Mouse (Mus musculus): Measurements from ENCODE around the gene Dynlt1a.
"Not testable (repeated sequence)": the region's sequence is repeated elsewhere in the genome, so short reads cannot be mapped to it uniquely, and the experiment has no call there.

The Dynlt1a gene

DNA sequence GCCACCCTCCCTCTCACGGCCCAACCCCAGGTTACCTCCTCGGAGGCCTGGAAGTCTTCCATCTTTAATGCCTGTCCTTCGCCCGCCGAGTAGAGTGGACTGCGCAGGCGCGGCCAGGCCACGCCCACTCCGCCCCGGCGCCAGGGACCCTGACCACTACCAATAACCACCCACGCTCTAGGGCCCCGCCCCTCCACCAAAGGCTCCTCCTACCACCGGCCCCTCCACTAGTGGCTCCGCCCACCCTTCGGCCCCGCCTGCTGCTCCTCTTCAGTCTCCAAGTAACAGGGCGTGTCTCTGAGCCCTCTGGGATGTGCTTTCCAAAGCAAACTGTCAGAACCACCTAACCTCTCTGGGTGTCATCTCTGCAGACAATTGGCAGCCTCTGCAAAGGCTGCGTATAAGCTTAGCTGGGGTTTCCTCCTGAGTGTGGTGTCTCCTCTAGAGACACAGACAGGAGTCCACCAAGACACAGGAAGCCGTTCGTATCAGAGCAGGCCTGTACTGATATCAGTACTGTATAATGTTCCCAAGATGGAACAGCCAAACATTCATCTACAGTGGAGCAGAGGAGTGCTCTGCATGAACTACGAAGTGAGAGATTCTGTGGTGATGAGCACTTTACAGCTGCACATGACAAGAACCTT is at the start of gene Dynlt1a:
Dynlt1a (minus strand) TSS at position 162 of the 647 bp plus-strand sequence.
- peak; percentile 96 to 98 for DNase-seq (ENCODE audit: low spot score in 2 of 2)

DNA sequence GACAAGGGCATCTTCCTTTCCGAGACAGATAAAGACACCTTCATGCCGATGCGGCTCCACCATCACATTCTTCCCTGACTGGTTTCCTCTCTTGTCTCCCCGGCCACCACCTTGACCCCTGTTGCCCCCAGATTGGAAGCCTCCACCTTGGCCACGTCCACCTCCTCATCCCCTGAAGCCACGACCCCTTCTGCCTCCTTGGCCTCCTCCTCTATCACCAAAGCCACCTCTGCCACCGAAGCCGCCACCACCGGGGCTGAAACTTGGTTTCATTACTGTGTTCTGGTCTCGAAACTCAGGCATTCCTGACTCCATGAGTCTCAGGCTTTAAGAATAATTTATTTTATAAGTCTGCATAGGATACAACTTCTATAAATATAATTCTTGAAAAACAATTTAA is 38.0 kb upstream of the Dynlt1a start:
- not testable (repeated sequence) for DNase-seq (ENCODE audit: low spot score in 2 of 2)

- DNase-seq (ENCODE audit: low spot score in 2 of 2), result not testable (repeated sequence)
Measured at GRCm38 (mm10) chr17:6342606-6343294, 25.4 kb upstream of the Dynlt1a start.

GRCm38 (mm10) chr17:6328997-6329396 is 11.7 kb upstream of the Dynlt1a start:
- DNase-seq (ENCODE audit: low spot score in 2 of 2), result not testable (repeated sequence)

DNA sequence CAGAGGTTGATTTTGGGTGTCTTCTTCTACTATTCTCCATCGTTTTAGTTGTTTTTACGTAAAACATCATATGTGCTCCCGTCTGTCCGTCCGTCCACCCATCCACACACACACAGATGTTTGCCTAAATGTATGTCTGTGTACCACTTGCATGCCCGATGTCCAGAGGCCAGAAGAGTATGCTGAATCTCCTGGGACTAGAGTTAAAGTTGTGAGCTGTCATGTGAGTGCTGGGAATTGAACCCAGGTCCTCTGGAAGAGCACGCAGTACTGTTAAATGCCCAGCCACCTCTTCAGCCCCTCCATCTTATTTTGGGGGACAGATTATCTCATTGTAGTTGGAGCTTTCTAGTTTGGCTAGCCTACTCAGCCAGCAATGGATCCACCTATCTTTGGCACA is 10.3 kb upstream of the Dynlt1a start:
- not testable (repeated sequence) for DNase-seq (ENCODE audit: low spot score in 2 of 2)

DNA sequence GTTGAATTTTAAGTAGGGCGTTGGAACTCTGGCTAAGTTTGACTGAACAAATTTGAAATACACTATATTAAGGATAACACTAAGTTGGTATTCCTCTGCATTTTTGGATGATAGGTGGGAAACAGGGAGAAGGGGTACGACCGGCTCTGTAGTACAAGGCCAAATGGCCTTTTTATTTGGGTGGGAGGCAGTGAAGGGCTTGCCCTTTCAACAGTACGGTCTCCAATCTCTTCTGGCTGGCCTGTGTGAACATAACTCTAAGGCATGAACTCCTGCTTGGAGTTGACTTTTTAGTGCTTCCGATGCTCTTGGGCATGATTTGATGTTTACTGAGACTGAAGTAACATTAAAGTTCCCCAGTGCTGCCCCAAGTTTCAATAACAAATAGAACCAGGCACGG is 8.2 kb upstream of the Dynlt1a start:
- DNase-seq (ENCODE audit: low spot score in 2 of 2), result not testable (repeated sequence)

DNA sequence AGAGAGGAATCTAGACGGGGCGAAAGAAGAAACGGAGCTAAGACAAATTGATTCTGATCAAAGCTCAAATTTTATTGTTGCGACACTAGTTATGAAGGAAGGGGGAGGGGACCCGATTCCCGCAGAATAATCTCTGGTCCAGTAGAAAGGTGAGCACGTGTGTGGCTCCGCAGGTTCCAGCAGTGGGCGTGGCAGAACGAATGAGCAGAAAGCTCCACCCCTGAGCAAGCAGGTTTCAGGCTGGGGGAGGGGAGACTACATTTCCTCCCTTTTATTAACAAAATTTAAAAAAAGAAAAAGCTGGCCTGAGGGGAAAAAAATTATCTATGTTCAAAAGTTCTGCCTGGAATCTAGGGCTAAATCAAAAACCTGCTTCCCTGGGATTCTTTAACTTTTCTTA is 7.7 kb upstream of the Dynlt1a start:
- not testable (repeated sequence) for DNase-seq (ENCODE audit: low spot score in 2 of 2)

- not testable (repeated sequence) for DNase-seq (ENCODE audit: low spot score in 2 of 2)
Measured at GRCm38 (mm10) chr17:6321778-6322101, 4.4 kb upstream of the Dynlt1a start.

DNA sequence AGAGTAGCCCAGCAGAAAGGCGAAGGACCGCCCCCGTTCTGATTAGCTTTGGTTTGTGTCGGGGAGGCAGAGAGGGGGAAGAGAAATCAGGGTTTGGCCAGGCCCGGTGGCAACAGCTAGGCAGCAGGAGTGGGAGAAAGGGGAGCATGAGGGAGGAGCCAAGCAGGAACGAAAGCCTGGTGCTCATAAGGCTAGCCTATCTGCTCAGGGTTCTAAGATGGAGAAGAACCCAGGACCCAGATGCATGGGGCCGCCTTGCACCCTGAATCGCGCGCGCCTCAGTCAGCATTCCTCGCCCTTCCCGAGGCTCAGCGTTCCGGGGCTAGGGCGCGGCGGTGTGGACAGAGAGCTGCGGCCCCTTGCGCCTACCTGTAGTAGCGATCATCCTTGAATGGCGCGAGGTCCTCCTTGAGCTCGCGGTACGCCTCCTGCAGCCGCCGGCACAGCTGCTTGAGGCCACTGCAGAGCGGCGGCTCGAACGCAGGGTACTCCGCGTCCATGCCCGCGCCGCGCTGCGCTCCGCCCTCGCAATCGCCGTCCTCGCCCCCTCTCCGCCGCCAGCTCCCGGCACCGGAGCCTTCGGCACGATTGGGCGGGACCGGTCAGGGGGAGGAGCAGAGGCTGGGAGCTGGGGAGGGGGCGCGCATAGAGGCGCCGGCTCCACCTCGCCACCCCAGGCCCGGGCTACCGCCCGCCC is 3.9 kb upstream of the Dynlt1a start:
- DNase-seq (ENCODE audit: low spot score in 2 of 2), result not testable (repeated sequence)

GRCm38 (mm10) chr17:6316379-6317126 is 747 bp downstream of the Dynlt1a start:
- DNase-seq (ENCODE audit: low spot score in 2 of 2), result peak; percentile 36 to 38

DNA sequence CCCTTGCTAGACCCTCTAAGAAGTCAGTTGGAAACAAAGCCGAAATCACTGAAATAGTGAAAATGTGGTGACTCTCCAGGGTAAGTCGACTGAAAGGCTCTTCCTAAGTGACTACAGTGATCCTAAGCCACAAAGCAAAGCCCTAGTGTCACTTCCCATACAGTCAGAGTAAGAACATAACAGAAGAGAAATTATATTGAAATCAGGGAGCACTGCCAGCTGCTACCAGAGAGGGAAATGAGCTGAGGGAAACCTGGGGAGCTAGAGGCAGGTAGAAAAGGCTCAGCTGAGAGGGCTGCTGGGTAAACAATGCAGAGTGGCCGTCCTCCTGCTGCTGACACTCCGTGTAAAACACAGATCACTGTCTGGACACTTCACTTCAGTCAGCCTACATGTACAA is 1.6 kb downstream of the Dynlt1a start:
- not testable (repeated sequence) for DNase-seq (ENCODE audit: low spot score in 2 of 2)

GRCm38 (mm10) chr17:6314493-6314892 is 2.8 kb downstream of the Dynlt1a start:
- not testable (repeated sequence) for DNase-seq (ENCODE audit: low spot score in 2 of 2)

GRCm38 (mm10) chr17:6312755-6313154 is 4.5 kb downstream of the Dynlt1a start:
- not testable (repeated sequence) for DNase-seq (ENCODE audit: low spot score in 2 of 2)

DNA sequence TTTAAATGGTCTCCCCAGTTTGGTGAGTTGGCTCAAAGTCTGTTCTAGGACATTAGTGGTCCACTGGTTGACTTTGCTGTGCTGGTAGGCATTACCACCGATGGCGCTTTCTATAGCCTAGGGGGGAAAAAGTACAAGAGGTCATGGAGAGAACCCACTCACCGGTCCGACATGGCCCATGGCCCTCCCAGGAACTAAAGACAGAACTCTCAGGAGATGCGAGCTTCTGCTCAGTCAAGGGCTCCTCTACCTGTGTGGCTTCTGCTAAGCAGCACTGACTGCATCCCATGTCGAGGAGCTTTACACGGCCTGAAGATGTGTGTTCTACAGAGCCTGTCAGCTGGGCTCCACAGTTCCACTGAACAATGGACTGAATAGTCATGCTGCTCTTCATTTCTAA is 5.6 kb downstream of the Dynlt1a start:
- not testable (repeated sequence) for DNase-seq (ENCODE audit: low spot score in 2 of 2)

GRCm38 (mm10) chr17:6306503-6306902 is 10.8 kb downstream of the Dynlt1a start:
- DNase-seq (ENCODE audit: low spot score in 2 of 2), result not testable (repeated sequence)

- DNase-seq (ENCODE audit: low spot score in 2 of 2), result not testable (repeated sequence)
Measured at GRCm38 (mm10) chr17:6305656-6306270, 11.5 kb downstream of the Dynlt1a start.

- DNase-seq (ENCODE audit: low spot score in 2 of 2), result not testable (repeated sequence)
Measured at GRCm38 (mm10) chr17:6304891-6305290, 12.4 kb downstream of the Dynlt1a start.

DNA sequence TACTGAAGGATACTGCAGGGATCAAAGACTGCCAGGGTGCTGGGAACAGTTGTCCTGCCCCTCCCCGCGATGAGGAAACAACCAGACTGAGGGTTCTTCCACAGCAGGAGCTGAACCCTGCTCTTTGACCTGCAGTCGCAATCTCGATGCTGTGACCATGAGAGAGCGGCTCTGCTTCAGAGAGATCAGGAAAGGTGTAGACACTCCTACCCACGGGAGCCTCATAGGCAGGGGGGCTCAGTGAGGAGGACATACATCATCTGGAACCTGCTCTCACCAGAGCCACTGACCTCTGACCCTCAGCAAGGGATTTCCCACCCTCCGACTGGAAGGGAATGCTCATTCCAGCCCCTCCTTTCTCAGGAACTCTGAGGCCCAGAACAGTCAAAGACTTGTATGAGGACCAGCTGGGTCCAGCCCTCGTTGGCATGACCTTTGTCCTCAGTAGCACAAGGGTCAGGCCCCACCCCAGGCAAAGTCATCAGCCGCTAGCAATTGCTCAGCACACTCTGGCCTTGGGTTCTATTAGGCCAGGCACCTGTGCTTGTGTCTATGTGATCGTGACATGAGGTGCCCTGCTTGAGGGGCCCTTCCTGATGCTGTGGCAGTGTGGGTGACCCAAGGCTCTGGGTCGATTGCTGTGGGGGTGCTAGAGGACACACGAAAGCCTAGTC is 17.0 kb downstream of the Dynlt1a start:
- DNase-seq (ENCODE audit: low spot score in 2 of 2), result not testable (repeated sequence)

DNA sequence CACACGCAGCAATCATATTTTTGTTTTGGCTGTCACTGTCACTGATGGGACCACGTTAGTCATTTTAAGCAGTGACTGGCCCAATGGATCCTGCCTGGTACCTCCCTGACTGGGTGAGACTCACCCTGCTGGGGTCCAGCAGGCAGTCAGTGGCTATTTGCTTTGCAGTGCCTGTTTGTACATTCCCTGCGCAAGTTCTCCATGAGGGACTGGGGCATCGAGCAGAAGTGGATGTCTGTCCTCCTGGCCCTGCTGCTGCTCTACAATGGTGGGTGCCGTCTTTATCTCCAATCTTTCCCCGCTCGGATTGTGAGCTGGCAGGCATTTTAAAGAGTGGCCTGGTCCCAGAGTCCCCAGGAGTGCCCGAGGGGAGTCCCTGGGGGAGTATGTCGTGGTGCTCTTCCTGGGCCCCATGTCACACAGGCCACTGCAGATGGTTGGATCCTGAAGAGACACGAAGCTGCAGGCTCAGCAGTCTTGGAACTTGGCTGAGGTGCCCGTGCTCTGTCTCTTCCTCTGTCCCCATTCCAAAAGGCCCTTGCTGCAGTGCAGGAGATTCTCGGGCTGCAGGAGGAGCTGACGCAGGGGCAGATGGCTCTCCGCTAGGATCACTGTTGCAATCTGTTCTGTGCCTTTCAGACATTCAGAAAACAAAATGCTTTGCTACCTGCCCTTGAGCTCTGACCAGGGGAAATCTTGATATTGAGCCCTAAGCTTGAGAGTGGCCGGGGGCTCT is 20.1 kb downstream of the Dynlt1a start:
- not testable (repeated sequence) for DNase-seq (ENCODE audit: low spot score in 2 of 2)

DNA sequence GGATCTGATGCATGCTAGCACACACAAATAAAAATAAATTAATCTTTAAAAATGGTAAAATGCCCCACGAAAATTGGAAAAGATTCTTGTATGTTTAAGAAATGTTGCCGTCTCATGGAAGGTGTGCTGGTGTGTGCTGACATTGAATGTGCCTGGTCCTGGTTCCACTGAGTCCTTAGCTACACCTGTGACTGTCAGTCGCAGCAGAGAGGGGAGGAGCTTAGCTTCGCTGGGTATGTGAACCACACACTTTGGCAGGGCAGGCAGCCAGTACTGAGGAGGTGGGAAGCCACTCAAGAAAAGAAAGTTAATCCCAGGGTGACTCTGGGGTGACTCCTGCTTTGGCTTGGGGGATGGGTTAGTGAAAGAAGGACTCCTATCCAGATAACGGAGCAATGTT is 23.4 kb downstream of the Dynlt1a start:
- not testable (repeated sequence) for DNase-seq (ENCODE audit: low spot score in 2 of 2)
